Mouse (Mus musculus) testis, adult 2 months (tissue): ENCODE measurements around the gene Chrdl2.

ENCODE experiments used
- CTCF ChIP-seq: fragments of 200-500 bp; IDR thresholded peaks from 2 replicates; pipeline ENCODE4 v1.5.1; 2012; ENCODE audit warnings: low read depth, mild to moderate bottlenecking, inconsistent platforms, low read length, moderate library complexity; ENCODE audit not compliant: control insufficient read depth, insufficient read depth, insufficient replicate concordance
- POLR2A ChIP-seq: fragments of 200-500 bp; IDR thresholded peaks from 2 replicates; pipeline ENCODE4 v1.6.1; 2012; ENCODE audit warnings: low read depth, mild to moderate bottlenecking, inconsistent platforms, low read length, moderate library complexity; ENCODE audit not compliant: control insufficient read depth

DNA sequence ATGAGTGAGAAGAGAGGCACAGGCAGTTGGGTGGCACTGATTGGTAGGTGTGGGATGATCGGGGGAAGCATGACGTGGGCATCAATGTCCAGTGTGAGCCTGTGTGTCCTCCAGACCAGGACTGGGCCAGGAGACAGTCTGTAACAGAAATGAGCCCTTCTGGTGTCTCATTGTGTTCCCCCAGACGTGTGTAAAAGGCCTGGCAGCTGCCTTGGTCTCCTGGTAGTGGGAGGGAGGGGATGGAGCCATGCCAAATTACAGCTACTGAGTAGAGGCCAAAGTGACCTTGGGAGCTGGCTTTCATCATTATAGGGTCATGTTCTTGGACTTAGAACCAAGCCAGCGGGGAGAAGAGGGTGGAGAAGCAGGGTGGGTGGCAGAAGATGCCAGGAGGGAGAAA is 45.9 kb downstream of the Chrdl2 start:
- TF ChIP-seq CTCF (no peak), POLR2A (no peak)
